Mouse (Mus musculus) leukemia stem cell, adult 10-12 weeks (primary cell): ENCODE measurements around the gene Myo1a. TPM values are rescaled to one million over a fixed set of nuclear protein-coding genes. Genes with fewer than 3 reads are reported as not detected.

Source experiments
- polyA plus RNA-seq: library from polyadenylated mRNA; stranded (reverse); fragments of >175 nt; gene quantifications from 2 replicates; pipeline ENCODE4 v1.2.3, GENCODE M21; 2012; ENCODE audit warnings: low replicate concordance

Gene Myo1a
- polyA plus RNA-seq, result 0.12 and 0.22 TPM in 2 replicates

GRCm38 (mm10) chr10:127704766-127705220 is at the start of gene Myo1a:
TSS of gene Myo1a (plus strand) at chr10:127705170.

GRCm38 (mm10) chr10:127666501-127667268 is 38.3 kb upstream of the Myo1a start, which contains the start of gene Nemp1:
TSS of gene Nemp1 (plus strand) at chr10:127666901.

GRCm38 (mm10) chr10:127668093-127669050 is 36.6 kb upstream of the Myo1a start, which contains the start of gene Nab2:
TSS of gene Nab2 (minus strand) at chr10:127668568.

GRCm38 (mm10) chr10:127724178-127724577 is 19.2 kb downstream of the Myo1a start, which contains the start of gene Tac2:
TSS of gene Tac2 (plus strand) at chr10:127724478.

GRCm38 (mm10) chr10:127739083-127739660 is 34.2 kb downstream of the Myo1a start, which contains the start of gene Zbtb39:
TSS of gene Zbtb39 (plus strand) at chr10:127739538.

GRCm38 (mm10) chr10:127751548-127751947 is 46.6 kb downstream of the Myo1a start, which contains the start of gene Gpr182:
TSS of gene Gpr182 (minus strand) at chr10:127751732.

GRCm38 (mm10) chr10:127759181-127760110 is 54.5 kb downstream of the Myo1a start, which contains the start of the genes Rdh1 and Rdh16f1:
TSS of gene Rdh1 (plus strand) at chr10:127759721.
TSS of gene Rdh16f1 (plus strand) at chr10:127759787.

Other genes with a start within 250 kb of the Myo1a start
- gene Stac3, start 203.5 kb upstream of the Myo1a start, polyA plus RNA-seq, result 0.28 and 0.34 TPM in 2 replicates
- 3.2 and 4.0 TPM in 2 replicates for gene Ndufa4l2, start 190.2 kb upstream of the Myo1a start, polyA plus RNA-seq
- gene Shmt2, start 182.7 kb upstream of the Myo1a start, polyA plus RNA-seq, result 339 and 390 TPM in 2 replicates
- gene Nxph4, start 170.6 kb upstream of the Myo1a start, polyA plus RNA-seq, result not detected in 2 replicates
- gene Lrp1, start 84.0 kb upstream of the Myo1a start, polyA plus RNA-seq, result 73.7 and 96.9 TPM in 2 replicates
- gene Stat6, start 62.2 kb upstream of the Myo1a start, polyA plus RNA-seq, result 9.7 and 120 TPM in 2 replicates
- gene Nemp1, start 38.3 kb upstream of the Myo1a start, polyA plus RNA-seq, result 3.4 and 6.8 TPM in 2 replicates
- gene Nab2, start 36.6 kb upstream of the Myo1a start, polyA plus RNA-seq, result 56.8 and 64.3 TPM in 2 replicates
- 0.77 and 2.2 TPM in 2 replicates for gene Tac2, start 19.3 kb downstream of the Myo1a start, polyA plus RNA-seq
- gene Zbtb39, start 34.4 kb downstream of the Myo1a start, polyA plus RNA-seq, result 1.2 and 2.7 TPM in 2 replicates
- gene Gpr182, start 46.6 kb downstream of the Myo1a start, polyA plus RNA-seq, result 0.93 and 12.9 TPM in 2 replicates
- 0.07 TPM in 1 of 2 replicates, not detected in the other for gene Rdh1, start 54.6 kb downstream of the Myo1a start, polyA plus RNA-seq
- gene Rdh16f1, start 54.6 kb downstream of the Myo1a start, polyA plus RNA-seq, result not detected in 2 replicates
- gene Rdh9, start 71.2 kb downstream of the Myo1a start, polyA plus RNA-seq, result not detected in 2 replicates
- gene Rdh16, start 96.0 kb downstream of the Myo1a start, polyA plus RNA-seq, result 0.14 TPM in 1 of 2 replicates, not detected in the other
- not detected in 2 replicates for gene Rdh19, start 144.8 kb downstream of the Myo1a start, polyA plus RNA-seq
- not detected in 2 replicates for gene Rdh16f2, start 161.3 kb downstream of the Myo1a start, polyA plus RNA-seq
- gene Rdh7, start 183.6 kb downstream of the Myo1a start, polyA plus RNA-seq, result not detected in 2 replicates
- gene Sdr9c7, start 193.3 kb downstream of the Myo1a start, polyA plus RNA-seq, result 0.21 TPM in 1 of 2 replicates, not detected in the other